Mouse (Mus musculus) heart, embryonic 14.5 days (tissue): Measurements from ENCODE around the gene Vkorc1. TPM values are rescaled to one million over a fixed set of nuclear protein-coding genes. Genes with fewer than 3 reads are reported as not detected.
"Not testable (repeated sequence)": the region's sequence is repeated elsewhere in the genome, so short reads cannot be mapped to it uniquely, and the experiment has no call there.

ENCODE experiments used
- ATAC-seq: fragments of 200-750 bp; cut with Nextera tagmentation; 2 replicates; pipeline ENCODE4 v1.8.0; 2017; ENCODE audit warnings: low read depth, moderate TSS enrichment; ENCODE audit not compliant: insufficient number of reproducible peaks, insufficient read depth, low FRiP score
- H3K27ac ChIP-seq, 2 experiments: fragments of 200-500 bp in 1 of 2; fragments of 300-500 bp in 1 of 2; sonication (generic) in 1 of 2; replicated peaks in 1 of 2; 2 replicates each; pipeline ENCODE4 v1.5.1; 2012 to 2014; ENCODE audit warnings: low read depth in 2 of 2, low read length in 2 of 2, control low read depth in 1 of 2, mild to moderate bottlenecking in 1 of 2, mixed read lengths in 1 of 2; ENCODE audit not compliant: control insufficient read depth in 1 of 2, insufficient read depth in 1 of 2
- H3K27me3 ChIP-seq: fragments of 300-500 bp; sonication (generic); 2 replicates; pipeline ENCODE4 v1.6.1; 2014; ENCODE audit warnings: mild to moderate bottlenecking, low read length, control low read depth; ENCODE audit not compliant: control insufficient read depth, insufficient read depth
- H3K36me3 ChIP-seq: fragments of 300-500 bp; sonication (generic); 2 replicates; pipeline ENCODE4 v1.6.1; 2014; ENCODE audit warnings: mild to moderate bottlenecking, control low read depth, low read length, mixed read lengths; ENCODE audit not compliant: control insufficient read depth, insufficient read depth
- H3K4me1 ChIP-seq, 2 experiments: fragments of 200-500 bp in 1 of 2; fragments of 300-500 bp in 1 of 2; sonication (generic) in 1 of 2; 2 replicates each; pipeline ENCODE4 v1.6.1; 2012 to 2014; ENCODE audit warnings: low read length in 2 of 2, control low read depth in 1 of 2, mixed read lengths in 1 of 2; ENCODE audit not compliant: control insufficient read depth in 2 of 2, insufficient read depth in 2 of 2
- H3K4me2 ChIP-seq: fragments of 300-500 bp; sonication (generic); 2 replicates; pipeline ENCODE4 v1.6.1; 2014; ENCODE audit warnings: mild to moderate bottlenecking, low read length
- H3K4me3 ChIP-seq, 2 experiments: fragments of 200-500 bp in 1 of 2; fragments of 300-500 bp in 1 of 2; sonication (generic) in 1 of 2; 2 replicates each; pipeline ENCODE4 v1.5.1; 2012 to 2014; ENCODE audit warnings: low read length in 2 of 2, mild to moderate bottlenecking in 2 of 2, control low read depth in 1 of 2, low read depth in 1 of 2, moderate library complexity in 1 of 2; ENCODE audit not compliant: control insufficient read depth in 1 of 2, insufficient read depth in 1 of 2
- H3K9ac ChIP-seq: fragments of 300-500 bp; sonication (generic); 2 replicates; pipeline ENCODE4 v1.6.1; 2014; ENCODE audit warnings: mild to moderate bottlenecking, low read length
- H3K9me3 ChIP-seq: fragments of 300-500 bp; sonication (generic); 2 replicates; pipeline ENCODE4 v1.6.1; 2016; ENCODE audit warnings: low read length, control low read depth; ENCODE audit not compliant: control insufficient read depth
- WGBS: fragments of 180-500 bp; shearing (Covaris S2); extraction: QIAGEN DNeasy Blood & Tissue Kit; methylation state at CpG from one replicate; pipeline ENCODE4 v1.1.7; 2014; 5-methylcytosine and 5-hydroxymethylcytosine counted together
- polyA plus RNA-seq: library from polyadenylated mRNA; unstranded; fragments of >200 nt; fragmentation: Nextera tagmentation; extraction: Ambion mirVana; gene quantifications from 2 replicates; pipeline ENCODE4 v1.2.1, GENCODE M21; 2014

Gene Vkorc1
- polyA plus RNA-seq, result 121 and 142 TPM in 2 replicates

GRCm38 (mm10) chr7:127895442-127895841 is at the start of gene Vkorc1, which contains the start of gene Gm21974:
Gene Vkorc1 (minus strand): TSS chr7:127895617.
Gene Gm21974 (minus strand): TSS chr7:127895454.
- Histone ChIP-seq H3K9me3 (no peaks in the 10 kb centered on the region), H3K4me3 (peak within 1 kb of the TSS; percentile 67), H3K9ac (peak within 1 kb of the TSS; percentile 79), H3K36me3 (peaks cover 26% of the 10 kb centered on the region), H3K27ac (peak within 1 kb of the TSS; percentile 42 to 72), H3K4me1 (peaks cover 6 to 7% of the 10 kb centered on the region in 2 experiments; a peak in 3 of 4 replicates), H3K4me2 (peak within 1 kb of the TSS; percentile 87), H3K27me3 (no peaks in the 10 kb centered on the region)
- ATAC-seq, result peak; percentile 99
- under 1% methylated on average over 26 of the region's 26 CpGs for WGBS

DNA sequence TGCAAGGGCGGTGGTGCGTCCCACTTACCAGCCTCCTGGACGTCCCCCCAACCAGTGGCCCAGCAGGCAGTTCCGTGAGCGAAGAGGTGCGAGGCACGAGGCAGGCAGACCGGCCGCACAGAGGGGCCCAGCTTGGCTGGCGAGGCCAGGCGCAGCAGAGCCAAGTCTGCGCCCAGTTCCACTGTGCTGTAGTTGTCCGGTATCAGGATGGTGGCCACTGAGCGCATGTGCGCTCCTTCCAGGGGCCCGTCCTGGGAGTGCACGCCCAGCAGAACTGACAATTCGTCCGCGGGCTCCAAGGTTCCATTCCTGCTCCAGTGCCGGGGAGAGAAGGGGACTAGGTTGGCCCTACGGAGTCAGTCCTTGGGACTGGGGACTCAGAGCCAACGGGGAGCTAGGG is 49.2 kb upstream of the Vkorc1 start:
- H3K36me3 ChIP-seq, result no peaks in the 10 kb centered on the region
- peaks cover 28% of the 10 kb centered on the region for H3K27me3 ChIP-seq
- H3K9me3 ChIP-seq, result no peaks in the 10 kb centered on the region
- peak overlapping the region; percentile 0 to 3; a peak in 2 of 4 replicates for H3K4me3 ChIP-seq
- H3K4me2 ChIP-seq, result peak overlapping the region; percentile 26
- 3% methylated on average over 23 of the region's 23 CpGs for WGBS
- H3K4me1 ChIP-seq, result peaks cover 0 to 3% of the 10 kb centered on the region in 2 experiments; a peak in 1 of 4 replicates
- ATAC-seq, result no peak
- H3K9ac ChIP-seq, result no peak overlapping the region
- no peak overlapping the region for H3K27ac ChIP-seq

- H3K9me3 ChIP-seq, H3K9ac ChIP-seq, H3K27ac ChIP-seq, H3K36me3 ChIP-seq, H3K4me1 ChIP-seq, H3K4me3 ChIP-seq, ATAC-seq, H3K4me2 ChIP-seq: not testable (repeated sequence)
- 53% methylated on average over 2 of the region's 2 CpGs for WGBS
- H3K27me3 ChIP-seq, result peaks cover 28% of the 10 kb centered on the region
Measured at GRCm38 (mm10) chr7:127942097-127942496, 46.7 kb upstream of the Vkorc1 start.

DNA sequence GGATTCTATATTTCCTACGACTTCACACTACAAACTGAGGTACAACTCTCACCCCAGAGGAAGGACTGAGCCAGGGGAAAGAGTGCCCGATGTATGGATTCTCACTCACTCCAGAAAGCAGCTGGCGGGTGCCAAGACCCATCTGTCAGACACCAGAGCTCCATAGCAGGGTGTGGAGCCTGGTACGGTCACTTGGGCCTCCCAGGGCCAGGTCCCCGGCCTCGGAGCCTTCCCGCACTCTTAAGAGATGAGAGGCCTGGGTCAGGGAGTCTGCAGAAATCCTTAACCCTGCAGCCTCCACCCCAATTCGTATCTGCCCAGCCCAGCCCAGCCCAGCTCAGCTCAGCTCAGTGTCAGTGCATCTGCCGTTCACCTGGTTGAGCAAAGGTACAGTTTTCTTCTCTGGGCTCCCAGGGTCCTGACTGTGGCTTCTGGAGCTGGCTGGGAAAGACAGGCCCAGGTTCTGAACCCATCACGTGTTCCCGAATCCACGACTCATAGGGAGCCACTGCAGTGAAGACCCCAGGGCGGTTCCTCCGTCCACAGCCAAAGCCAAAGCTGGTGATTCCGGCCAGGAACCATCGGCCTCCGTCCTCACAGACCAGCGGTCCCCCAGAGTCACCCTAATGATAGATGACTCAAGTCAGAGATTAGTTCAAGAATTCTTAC is 40.9 kb upstream of the Vkorc1 start:
- no peaks in the 10 kb centered on the region for H3K9me3 ChIP-seq
- ATAC-seq, result no peak
- no peaks in the 10 kb centered on the region for H3K36me3 ChIP-seq
- no peak overlapping the region for H3K27ac ChIP-seq
- H3K4me1 ChIP-seq, result peaks cover 10 to 11% of the 10 kb centered on the region in 2 experiments; a peak in 3 of 4 replicates
- WGBS, result 51% methylated on average over 18 of the region's 18 CpGs
- no peaks in the 10 kb centered on the region for H3K27me3 ChIP-seq
- H3K4me2 ChIP-seq, result peak overlapping the region; percentile 77
- H3K4me3 ChIP-seq, result peak overlapping the region; percentile 56 to 60
- H3K9ac ChIP-seq, result peak overlapping the region; percentile 79

DNA sequence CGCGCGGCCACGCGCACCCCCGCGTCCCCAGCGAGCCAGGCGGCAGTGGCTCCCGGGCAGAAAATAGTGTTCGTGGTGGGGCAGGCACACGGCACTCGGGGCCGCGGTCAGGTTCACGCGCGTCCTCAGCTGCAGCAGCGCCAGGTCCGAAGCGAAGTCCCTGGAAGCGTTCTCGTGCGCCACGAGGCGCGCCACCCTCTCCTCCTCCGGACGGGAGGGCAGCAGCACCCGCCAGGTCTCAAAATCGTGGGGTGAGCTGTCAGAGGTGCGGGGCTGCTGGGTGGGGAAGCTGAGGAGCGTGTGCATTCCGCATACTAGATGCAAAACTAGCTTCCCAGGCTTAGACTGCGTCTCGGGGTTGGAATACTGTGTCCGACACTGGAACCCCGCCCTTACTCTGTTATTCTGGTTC is 40.3 kb upstream of the Vkorc1 start:
- Histone ChIP-seq H3K9me3 (no peaks in the 10 kb centered on the region), H3K4me1 (peaks cover 13 to 14% of the 10 kb centered on the region in 2 experiments; a peak in 3 of 4 replicates), H3K9ac (peak overlapping the region; percentile 79), H3K27me3 (no peaks in the 10 kb centered on the region), H3K4me2 (peak overlapping the region; percentile 77), H3K4me3 (peak overlapping the region; percentile 56 to 60), H3K36me3 (no peaks in the 10 kb centered on the region), H3K27ac (peak overlapping the region in 1 of 2 experiments; percentile 39; a peak in 1 of 4 replicates)
- peak; percentile 42 for ATAC-seq
- under 1% methylated on average over 37 of the region's 38 CpGs for WGBS

- Histone ChIP-seq H3K36me3 (no peaks in the 10 kb centered on the region), H3K27ac (peak overlapping the region; percentile 41 to 65), H3K4me1 (peaks cover 13 to 14% of the 10 kb centered on the region in 2 experiments; a peak in 3 of 4 replicates), H3K4me3 (peak overlapping the region; percentile 56 to 60), H3K9ac (peak overlapping the region; percentile 79), H3K9me3 (no peaks in the 10 kb centered on the region), H3K4me2 (peak overlapping the region; percentile 77), H3K27me3 (peaks cover 2% of the 10 kb centered on the region; the same call in 1 of the 2 replicates)
- peak; percentile 88 for ATAC-seq
- WGBS, result 7% methylated on average over 32 of the region's 32 CpGs
Measured at GRCm38 (mm10) chr7:127935028-127935722, 39.8 kb upstream of the Vkorc1 start.

- peaks cover 18 to 20% of the 10 kb centered on the region in 2 experiments for H3K4me1 ChIP-seq
- 82% methylated on average over 5 of the region's 5 CpGs for WGBS
- no peaks in the 10 kb centered on the region for H3K9me3 ChIP-seq
- no peak for ATAC-seq
- no peak overlapping the region for H3K4me2 ChIP-seq
- no peaks in the 10 kb centered on the region for H3K36me3 ChIP-seq
- no peak overlapping the region for H3K4me3 ChIP-seq
- no peak overlapping the region for H3K9ac ChIP-seq
- H3K27me3 ChIP-seq, result peaks cover 12% of the 10 kb centered on the region
- no peak overlapping the region for H3K27ac ChIP-seq
Measured at GRCm38 (mm10) chr7:127934075-127934474, 38.7 kb upstream of the Vkorc1 start.
